Mouse (Mus musculus) neural tube, postnatal 0 days (tissue): ENCODE data around the gene Sult3a1. TPM values are rescaled to one million over a fixed set of nuclear protein-coding genes. Genes with fewer than 3 reads are reported as not detected.

ENCODE experiments used
- polyA plus RNA-seq: library from polyadenylated mRNA; unstranded; fragments of >200 nt; fragmentation: Nextera tagmentation; extraction: Ambion mirVana; gene quantifications from 2 replicates; pipeline ENCODE4 v1.2.1, GENCODE M21; 2015

The Sult3a1 gene
- polyA plus RNA-seq: not detected in 2 replicates

DNA sequence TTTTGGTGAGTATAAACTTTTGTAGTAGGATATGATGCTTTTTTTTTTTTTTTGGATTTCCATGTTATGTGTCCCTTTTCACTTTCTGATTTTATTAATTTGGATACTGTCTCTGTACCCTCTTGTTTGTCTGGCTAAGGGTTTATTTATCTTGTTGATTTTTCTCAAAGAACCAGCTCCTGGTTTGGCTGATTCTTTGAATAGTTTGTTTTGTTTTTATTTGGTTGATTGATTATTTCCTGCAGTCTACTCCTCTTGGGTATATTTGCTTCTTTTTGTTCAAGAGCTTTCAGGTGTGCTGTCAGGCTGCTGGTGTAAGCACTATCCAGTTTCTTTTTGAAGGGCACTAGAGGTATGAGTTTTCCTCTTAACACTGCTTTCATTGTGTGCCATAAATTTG lies at the start of gene Sult3a1:
Sult3a1 (plus strand) TSS at position 301 of the 400 bp plus-strand sequence.

DNA sequence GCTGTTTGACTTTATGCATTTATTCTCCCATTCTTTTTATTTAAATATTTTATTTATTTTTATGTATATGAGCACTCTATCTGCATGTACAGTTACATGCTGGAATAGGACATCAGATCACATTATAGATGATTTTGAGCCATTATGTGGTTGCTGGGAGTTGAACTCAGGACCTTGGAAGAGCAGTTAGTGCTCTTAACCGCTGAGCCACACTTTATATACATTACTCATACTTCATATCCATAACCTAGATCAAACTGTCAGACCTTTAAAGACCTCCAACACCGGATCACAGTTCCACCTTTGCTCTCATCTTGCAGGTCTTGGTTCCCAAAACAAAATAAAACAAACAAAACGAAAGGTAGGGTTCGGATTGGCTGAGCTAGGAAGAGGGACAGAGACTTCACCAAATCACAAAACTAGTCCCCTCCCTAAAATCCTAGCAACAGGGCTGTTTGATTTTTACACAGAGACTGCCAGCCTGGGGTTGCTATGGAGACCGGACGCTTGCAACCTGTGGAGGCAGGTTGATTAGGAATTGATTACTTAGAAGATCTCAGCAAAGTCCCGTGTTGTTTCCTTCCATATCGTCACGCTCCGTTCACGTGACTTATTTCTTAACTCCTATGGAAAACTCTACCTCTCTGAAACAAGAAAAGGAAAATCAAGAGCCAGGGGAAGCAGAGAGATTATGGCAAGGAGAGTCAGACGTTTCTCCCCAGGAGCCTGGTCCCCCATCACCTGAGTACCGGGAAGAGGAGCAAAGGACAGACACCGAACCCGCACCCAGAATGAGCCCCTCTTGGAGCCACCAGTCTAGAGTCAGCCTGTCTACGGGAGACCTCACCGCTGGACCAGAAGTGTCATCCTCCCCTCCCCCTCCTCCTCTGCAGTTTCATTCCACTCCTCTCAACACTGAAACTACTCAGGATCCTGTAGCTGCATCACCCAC lies 47.3 kb downstream of the Sult3a1 start, which contains the start of gene Rsph4a:
Rsph4a (plus strand) TSS at position 582 of the 952 bp plus-strand sequence.

Other genes starting within 250 kb of the Sult3a1 start
- 23.2 and 28.5 TPM in 2 replicates for gene Clvs2, start 233.0 kb upstream of the Sult3a1 start, polyA plus RNA-seq
- gene Sult3a2, start 71.0 kb upstream of the Sult3a1 start, polyA plus RNA-seq: not detected in 2 replicates
- 1.3 and 1.6 TPM in 2 replicates for gene Rsph4a, start 47.4 kb downstream of the Sult3a1 start, polyA plus RNA-seq
- 14.1 and 14.5 TPM in 2 replicates for gene Zup1, start 93.5 kb downstream of the Sult3a1 start, polyA plus RNA-seq
- gene Rwdd1, start 161.9 kb downstream of the Sult3a1 start, polyA plus RNA-seq: 145 and 154 TPM in 2 replicates
- 0.34 and 0.60 TPM in 2 replicates for gene Trappc3l, start 179.9 kb downstream of the Sult3a1 start, polyA plus RNA-seq
- 0.08 TPM in 1 of 2 replicates, not detected in the other for gene Calhm4, start 186.6 kb downstream of the Sult3a1 start, polyA plus RNA-seq
- gene Calhm5, start 238.8 kb downstream of the Sult3a1 start, polyA plus RNA-seq: 2.0 TPM in 2 replicates